Mouse (Mus musculus) lung, embryonic 14.5 days (tissue): Measurements from ENCODE around the gene B4galnt1. TPM values are rescaled to one million over a fixed set of nuclear protein-coding genes. Genes with fewer than 3 reads are reported as not detected.
A peak's percentile ranks its signal among the peaks of the same experiment; 100 is the strongest.

Experiments
- ATAC-seq: fragments of 200-750 bp; cut with Nextera tagmentation; 2 replicates; pipeline ENCODE4 v1.8.0; 2017; ENCODE audit warnings: mild to moderate bottlenecking, moderate TSS enrichment, moderate library complexity; ENCODE audit not compliant: insufficient read depth
- DNase-seq: peaks from one replicate; pipeline ENCODE4 v3.0.0-alpha.2; 2015
- H3K27ac ChIP-seq: fragments of 300-500 bp; sonication (generic); 2 replicates; pipeline ENCODE4 v1.5.1; 2014; ENCODE audit warnings: low read depth, mild to moderate bottlenecking, moderate library complexity
- H3K27me3 ChIP-seq: fragments of 300-500 bp; sonication (generic); 2 replicates; pipeline ENCODE4 v1.6.1; 2014; ENCODE audit warnings: low read length, control low read depth; ENCODE audit not compliant: insufficient read depth
- H3K36me3 ChIP-seq: fragments of 300-500 bp; sonication (generic); 2 replicates; pipeline ENCODE4 v1.6.1; 2014; ENCODE audit warnings: control low read depth; ENCODE audit not compliant: insufficient read depth
- H3K4me1 ChIP-seq: fragments of 300-500 bp; sonication (generic); 2 replicates; pipeline ENCODE4 v1.6.1; 2014; ENCODE audit warnings: antibody characterized with exemption, control low read depth; ENCODE audit not compliant: insufficient read depth
- H3K4me2 ChIP-seq: fragments of 300-500 bp; sonication (generic); 2 replicates; pipeline ENCODE4 v1.6.1; 2014; ENCODE audit warnings: mild to moderate bottlenecking
- H3K4me3 ChIP-seq: fragments of 300-500 bp; sonication (generic); 2 replicates; pipeline ENCODE4 v1.5.1; 2014; ENCODE audit warnings: low read depth, low read length
- H3K9ac ChIP-seq: fragments of 300-500 bp; sonication (generic); 2 replicates; pipeline ENCODE4 v1.6.1; 2014
- H3K9me3 ChIP-seq: fragments of 300-500 bp; sonication (generic); 2 replicates; pipeline ENCODE4 v1.6.1; 2016; ENCODE audit warnings: low read depth, low read length, control low read depth
- CTCF ChIP-seq: IDR thresholded peaks from 2 replicates; pipeline ENCODE4 v1.5.1; 2016; ENCODE audit warnings: antibody characterized with exemption, low read depth
- WGBS: fragments of 180-500 bp; shearing (Covaris S2); extraction: QIAGEN DNeasy Blood & Tissue Kit; methylation state at CpG from one replicate; pipeline ENCODE4 v1.1.7; 2014; 5-methylcytosine and 5-hydroxymethylcytosine counted together
- polyA plus RNA-seq: library from polyadenylated mRNA; unstranded; fragments of >200 nt; fragmentation: Nextera tagmentation; extraction: Ambion mirVana; gene quantifications from 2 replicates; pipeline ENCODE4 v1.2.1, GENCODE M21; 2014

The B4galnt1 gene
- polyA plus RNA-seq, 1 experiment from 2014 or later, result 2.9 TPM

GRCm38 (mm10) chr10:127209928-127210570 is 45.0 kb downstream of the B4galnt1 start:
- H3K9ac ChIP-seq, result peak overlapping the region; percentile 75
- H3K36me3 ChIP-seq, result peaks cover 31% of the 10 kb centered on the region
- H3K4me2 ChIP-seq, result peak overlapping the region; percentile 91
- TF ChIP-seq CTCF, result no peak
- 77% methylated on average over 13 of the region's 13 CpGs for WGBS
- peak overlapping the region; percentile 81 for H3K4me3 ChIP-seq
- H3K4me1 ChIP-seq, result no peaks in the 10 kb centered on the region
- no peak overlapping the region for H3K27ac ChIP-seq
- H3K27me3 ChIP-seq, result no peaks in the 10 kb centered on the region
- H3K9me3 ChIP-seq, result no peaks in the 10 kb centered on the region
- ATAC-seq, result no peak
- DNase-seq, result no peak

- Histone ChIP-seq H3K9ac (peak overlapping the region; percentile 75), H3K4me2 (peak overlapping the region; percentile 91), H3K36me3 (peaks cover 23% of the 10 kb centered on the region), H3K9me3 (no peaks in the 10 kb centered on the region), H3K4me1 (no peaks in the 10 kb centered on the region), H3K27ac (no peak overlapping the region), H3K4me3 (peak overlapping the region; percentile 81), H3K27me3 (no peaks in the 10 kb centered on the region)
- TF ChIP-seq CTCF, result no peak
- DNase-seq (peak; percentile 53), ATAC-seq (peak; percentile 72)
- WGBS, result under 1% methylated on average over 24 of the region's 25 CpGs
Measured at GRCm38 (mm10) chr10:127210961-127211405, 46.0 kb downstream of the B4galnt1 start.

- peak within 1 kb of the TSS; percentile 75 for H3K9ac ChIP-seq
- H3K4me2 ChIP-seq, result peak within 1 kb of the TSS; percentile 91
- no peaks in the 10 kb centered on the region for H3K27me3 ChIP-seq
- no peaks in the 10 kb centered on the region for H3K4me1 ChIP-seq
- 1% methylated on average over 47 of the region's 47 CpGs for WGBS
- H3K4me3 ChIP-seq, result peak within 1 kb of the TSS; percentile 81
- H3K9me3 ChIP-seq, result no peaks in the 10 kb centered on the region
- ATAC-seq (peak; percentile 98), DNase-seq (peak; percentile 91)
- peaks cover 19% of the 10 kb centered on the region for H3K36me3 ChIP-seq
- 0 out of 2 replicates have a peak within 1 kb of the TSS, but pooled peaks have one; percentile 14 for H3K27ac ChIP-seq
- TF ChIP-seq CTCF, result no peak
Measured at GRCm38 (mm10) chr10:127211414-127211854, 46.4 kb downstream of the B4galnt1 start, which contains the start of gene Pip4k2c. Pip4k2c (minus strand) TSS chr10:127211585.

- H3K27ac ChIP-seq, result no peak overlapping the region
- ATAC-seq (no peak), DNase-seq (no peak)
- H3K27me3 ChIP-seq, result no peaks in the 10 kb centered on the region
- H3K9ac ChIP-seq, result no peak overlapping the region
- no peaks in the 10 kb centered on the region for H3K9me3 ChIP-seq
- H3K4me3 ChIP-seq, result no peak overlapping the region
- peaks cover 5% of the 10 kb centered on the region; the same call in 1 of the 2 replicates for H3K36me3 ChIP-seq
- no peak overlapping the region for H3K4me2 ChIP-seq
- 84% methylated on average over 8 of the region's 8 CpGs for WGBS
- H3K4me1 ChIP-seq, result no peaks in the 10 kb centered on the region
- no peak for TF ChIP-seq CTCF
Measured at GRCm38 (mm10) chr10:127213272-127213671, 48.2 kb downstream of the B4galnt1 start.

GRCm38 (mm10) chr10:127213704-127214421 is 48.8 kb downstream of the B4galnt1 start:
- no peak overlapping the region for H3K9ac ChIP-seq
- H3K27ac ChIP-seq, result no peak overlapping the region
- no peak for ATAC-seq
- no peaks in the 10 kb centered on the region for H3K4me1 ChIP-seq
- 76% methylated on average over 13 of the region's 13 CpGs for WGBS
- no peak overlapping the region for H3K4me2 ChIP-seq
- no peaks in the 10 kb centered on the region for H3K36me3 ChIP-seq
- no peaks in the 10 kb centered on the region for H3K27me3 ChIP-seq
- no peak overlapping the region for H3K4me3 ChIP-seq
- TF ChIP-seq CTCF, result no peak
- DNase-seq, result no peak
- H3K9me3 ChIP-seq, result no peaks in the 10 kb centered on the region

- H3K27me3 ChIP-seq, result no peaks in the 10 kb centered on the region
- no peak for ATAC-seq
- WGBS, result 42% methylated on average over 1 of the region's 1 CpGs
- no peak for DNase-seq
- H3K27ac ChIP-seq, result no peak overlapping the region
- no peaks in the 10 kb centered on the region for H3K36me3 ChIP-seq
- no peak overlapping the region for H3K4me3 ChIP-seq
- H3K4me1 ChIP-seq, result no peaks in the 10 kb centered on the region
- no peak overlapping the region for H3K9ac ChIP-seq
- no peaks in the 10 kb centered on the region for H3K9me3 ChIP-seq
- no peak overlapping the region for H3K4me2 ChIP-seq
- TF ChIP-seq CTCF, result no peak
Measured at GRCm38 (mm10) chr10:127214422-127214803, 49.4 kb downstream of the B4galnt1 start.

GRCm38 (mm10) chr10:127216456-127216855 is 51.4 kb downstream of the B4galnt1 start:
- Histone ChIP-seq H3K27ac (no peak overlapping the region), H3K4me3 (no peak overlapping the region), H3K4me2 (no peak overlapping the region), H3K36me3 (no peaks in the 10 kb centered on the region), H3K4me1 (no peaks in the 10 kb centered on the region), H3K27me3 (no peaks in the 10 kb centered on the region), H3K9ac (no peak overlapping the region), H3K9me3 (no peaks in the 10 kb centered on the region)
- no peak for TF ChIP-seq CTCF
- DNase-seq (no peak), ATAC-seq (no peak)
- 91% methylated on average over 11 of the region's 11 CpGs for WGBS
